Mouse (Mus musculus) 416B (cell line): ENCODE measurements around the gene Retreg3.

Experiments used
- DNase-seq: peaks from one replicate; pipeline ENCODE4 v3.0.0; 2011; ENCODE audit warnings: low read depth

The Retreg3 gene

GRCm38 (mm10) chr11:101115564-101115963 is 4.1 kb downstream of the Retreg3 start:
- no peak for DNase-seq

- no peak for DNase-seq
These were observed 7.5 kb downstream of the Retreg3 start for GRCm38 (mm10) chr11:101112186-101112585.

- DNase-seq: no peak
These were observed 8.5 kb downstream of the Retreg3 start for GRCm38 (mm10) chr11:101111178-101111577.

GRCm38 (mm10) chr11:101110708-101111107 is 9.0 kb downstream of the Retreg3 start:
- DNase-seq: no peak

GRCm38 (mm10) chr11:101109351-101109750 is 10.3 kb downstream of the Retreg3 start:
- DNase-seq: no peak

GRCm38 (mm10) chr11:101103011-101103410 is 16.7 kb downstream of the Retreg3 start:
- DNase-seq: no peak

- no peak for DNase-seq
These were observed 21.5 kb downstream of the Retreg3 start for GRCm38 (mm10) chr11:101098231-101098630.

- peak; percentile 97 for DNase-seq
These were observed 24.2 kb downstream of the Retreg3 start, which contains the start of gene Psmc3ip for GRCm38 (mm10) chr11:101095314-101096024. TSS of gene Psmc3ip (minus strand) at chr11:101095436.

- no peak for DNase-seq
These were observed 24.8 kb downstream of the Retreg3 start for GRCm38 (mm10) chr11:101094930-101095313.

- peak; percentile 66 for DNase-seq
These were observed 29.8 kb downstream of the Retreg3 start for GRCm38 (mm10) chr11:101089931-101090330.

GRCm38 (mm10) chr11:101087682-101088055 is 32.0 kb downstream of the Retreg3 start:
- peak; percentile 41 for DNase-seq

- peak; percentile 96 for DNase-seq
These were observed 32.7 kb downstream of the Retreg3 start, which contains the start of gene Mlx for GRCm38 (mm10) chr11:101086756-101087681. TSS of gene Mlx (plus strand) at chr11:101087277.

- DNase-seq: no peak
These were observed 33.4 kb downstream of the Retreg3 start for GRCm38 (mm10) chr11:101086323-101086674.

GRCm38 (mm10) chr11:101085617-101086322 is 33.9 kb downstream of the Retreg3 start:
- no peak for DNase-seq

GRCm38 (mm10) chr11:101084811-101085210 is 34.9 kb downstream of the Retreg3 start:
- no peak for DNase-seq

GRCm38 (mm10) chr11:101084246-101084645 is 35.4 kb downstream of the Retreg3 start:
- no peak for DNase-seq

GRCm38 (mm10) chr11:101083083-101083697 is 36.5 kb downstream of the Retreg3 start:
- peak; percentile 66 for DNase-seq

- peak; percentile 95 for DNase-seq
These were observed 37.2 kb downstream of the Retreg3 start, which contains the start of gene Coasy for GRCm38 (mm10) chr11:101082208-101083082. TSS of gene Coasy (plus strand) at chr11:101082565.

GRCm38 (mm10) chr11:101081659-101082058 is 38.0 kb downstream of the Retreg3 start:
- no peak for DNase-seq

- DNase-seq: no peak
These were observed 39.3 kb downstream of the Retreg3 start for GRCm38 (mm10) chr11:101080421-101080820.

GRCm38 (mm10) chr11:101079746-101080145 is 39.9 kb downstream of the Retreg3 start:
- no peak for DNase-seq
